Mouse (Mus musculus): ENCODE data around the gene Cdr2l. TPM values are rescaled to one million over a fixed set of nuclear protein-coding genes. Genes with fewer than 3 reads are reported as not detected.
A peak's percentile ranks its signal among the peaks of the same experiment; 100 is the strongest.

Gene Cdr2l
- total and polyA plus RNA-seq, 3 experiments, result 4.5 to 6.2 (median 4.5) TPM

DNA sequence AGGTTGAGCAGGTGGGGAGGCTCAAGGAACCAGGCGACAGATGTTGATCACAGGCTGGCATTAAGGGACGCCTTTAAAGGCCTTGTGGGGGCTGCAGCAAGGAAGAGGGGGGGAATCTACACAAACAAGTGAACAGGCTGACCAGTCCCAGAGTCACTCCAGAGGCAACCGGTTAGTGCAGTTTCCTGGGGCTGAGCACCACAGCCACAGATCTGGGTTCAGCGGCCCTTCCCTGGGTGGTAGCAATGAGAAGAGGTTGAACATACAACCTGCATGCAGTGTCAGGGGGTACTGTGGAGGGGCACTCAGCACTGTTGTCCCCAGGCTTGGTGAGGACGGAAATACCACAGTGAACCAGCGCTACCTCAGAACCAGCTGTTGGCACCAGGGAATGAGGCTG is 51.6 kb downstream of the Cdr2l start:
- intact Hi-C loops (cut with DNase I), result no loop called here
- no peak for TF ChIP-seq POLR2A (IDR thresholded peaks at IDR 0.05; ENCODE audit: insufficient read depth, low read depth, low read length)
- no peak for TF ChIP-seq CTCF (IDR thresholded peaks at IDR 0.05)
- TF ChIP-seq EP300 (IDR thresholded peaks at IDR 0.05; ENCODE audit: insufficient read depth, low read depth, low read length), result no peak
- no peak for DNase-seq

GRCm38 (mm10) chr11:115435596-115436337 is 54.1 kb downstream of the Cdr2l start:
- WGBS, result 15% methylated on average over 31 of the region's 31 CpGs
- H3K4me3 ChIP-seq, result peak overlapping the region; percentile 24; the same call in 1 of the 2 replicates

More for the DNA sequence above, 51.6 kb downstream of the Cdr2l start:
- no peak overlapping the region for H3K9ac ChIP-seq (ENCODE audit: low read depth, low read length)
- H3K27ac ChIP-seq, result no peak overlapping the region
- no peaks in the 10 kb centered on the region for H3K27me3 ChIP-seq (ENCODE audit: control insufficient read depth, insufficient read depth, low read length)
- no peak overlapping the region for H3K4me3 ChIP-seq
- no peaks in the 10 kb centered on the region for H3K79me2 ChIP-seq (replicated peaks; ENCODE audit: control insufficient read depth, insufficient read depth, low read length)
- no peaks in the 10 kb centered on the region for H3K36me3 ChIP-seq (ENCODE audit: control insufficient read depth, insufficient read depth, low read length)
- H3K4me1 ChIP-seq (ENCODE audit: control insufficient read depth, insufficient read depth, low read length), result peaks cover 2% of the 10 kb centered on the region
- WGBS, result 81% methylated on average over 6 of the region's 6 CpGs

DNA sequence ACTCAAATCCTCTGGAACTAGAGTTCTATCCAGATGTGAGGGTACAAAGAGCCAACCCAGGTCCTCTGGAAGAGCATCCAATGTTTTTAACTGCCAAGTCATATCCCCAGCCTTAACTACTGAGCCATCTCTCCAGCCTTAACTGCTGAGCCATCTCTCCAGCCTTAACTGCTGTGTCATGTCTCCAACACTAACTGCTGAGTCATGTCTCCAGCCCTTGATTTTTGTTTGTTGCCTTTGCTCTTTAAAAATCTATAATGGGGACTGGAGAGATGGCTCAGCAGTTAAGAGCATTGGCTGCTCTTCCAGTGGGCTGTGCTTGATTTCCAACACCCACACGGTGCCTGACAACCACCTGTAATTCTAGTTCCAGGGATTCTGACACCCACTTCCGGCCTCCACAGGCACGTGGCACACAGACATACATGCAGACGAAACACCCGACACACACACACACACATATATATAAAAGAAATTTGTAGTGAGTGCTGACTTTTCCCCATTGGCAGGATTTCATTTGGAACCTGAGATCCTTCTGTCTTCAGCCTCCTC is 55.9 kb downstream of the Cdr2l start:
- no peaks in the 10 kb centered on the region for H3K27me3 ChIP-seq (ENCODE audit: control insufficient read depth, insufficient read depth, low read length)
- no peaks in the 10 kb centered on the region for H3K36me3 ChIP-seq (ENCODE audit: control insufficient read depth, insufficient read depth, low read length)
- 62% methylated on average over 5 of the region's 5 CpGs for WGBS
- intact Hi-C loops (cut with DNase I), result no loop called here
- H3K4me3 ChIP-seq, result no peak overlapping the region
- no peak for DNase-seq
- H3K79me2 ChIP-seq (replicated peaks; ENCODE audit: control insufficient read depth, insufficient read depth, low read length), result no peaks in the 10 kb centered on the region
- H3K9ac ChIP-seq (ENCODE audit: low read depth, low read length), result no peak overlapping the region
- no peak overlapping the region for H3K27ac ChIP-seq
- no peak for TF ChIP-seq POLR2A (IDR thresholded peaks at IDR 0.05; ENCODE audit: insufficient read depth, low read depth, low read length)
- TF ChIP-seq EP300 (IDR thresholded peaks at IDR 0.05; ENCODE audit: insufficient read depth, low read depth, low read length), result no peak
- peaks cover 2% of the 10 kb centered on the region for H3K4me1 ChIP-seq (ENCODE audit: control insufficient read depth, insufficient read depth, low read length)

More at GRCm38 (mm10) chr11:115435596-115436337, 54.1 kb downstream of the Cdr2l start:
- H3K79me2 ChIP-seq (replicated peaks; ENCODE audit: control insufficient read depth, insufficient read depth, low read length), result no peaks in the 10 kb centered on the region
- TF ChIP-seq CTCF (IDR thresholded peaks at IDR 0.05) (no peak), EP300 (IDR thresholded peaks at IDR 0.05; ENCODE audit: insufficient read depth, low read depth, low read length) (0 out of 2 replicates have a peak, but pooled peaks have one; percentile 31)
- intact Hi-C loops (cut with DNase I), result no loop called here
- peaks cover 2% of the 10 kb centered on the region for H3K4me1 ChIP-seq (ENCODE audit: control insufficient read depth, insufficient read depth, low read length)
- H3K9ac ChIP-seq (ENCODE audit: low read depth, low read length), result 0 out of 2 replicates have a peak overlapping the region, but pooled peaks have one; percentile 4
- H3K27me3 ChIP-seq (ENCODE audit: control insufficient read depth, insufficient read depth, low read length), result no peaks in the 10 kb centered on the region
- H3K27ac ChIP-seq, result no peak overlapping the region; the same call in 1 of the 2 replicates
- H3K36me3 ChIP-seq (ENCODE audit: control insufficient read depth, insufficient read depth, low read length), result no peaks in the 10 kb centered on the region
- DNase-seq, result peak in 1 of 2 experiments; percentile 42

GRCm38 (mm10) chr11:115439326-115439725 is 57.6 kb downstream of the Cdr2l start:
- H3K27me3 ChIP-seq (ENCODE audit: control insufficient read depth, insufficient read depth, low read length), result no peaks in the 10 kb centered on the region
- H3K9ac ChIP-seq (ENCODE audit: low read depth, low read length), result no peak overlapping the region
- H3K4me3 ChIP-seq, result no peak overlapping the region
- no peak overlapping the region for H3K27ac ChIP-seq
- no peaks in the 10 kb centered on the region for H3K79me2 ChIP-seq (replicated peaks; ENCODE audit: control insufficient read depth, insufficient read depth, low read length)
- no peaks in the 10 kb centered on the region for H3K36me3 ChIP-seq (ENCODE audit: control insufficient read depth, insufficient read depth, low read length)
- TF ChIP-seq POLR2A (IDR thresholded peaks at IDR 0.05; ENCODE audit: insufficient read depth, low read depth, low read length) (no peak), CTCF (IDR thresholded peaks at IDR 0.05) (no peak), EP300 (IDR thresholded peaks at IDR 0.05; ENCODE audit: insufficient read depth, low read depth, low read length) (no peak)
- 65% methylated on average over 3 of the region's 3 CpGs for WGBS
- H3K4me1 ChIP-seq (ENCODE audit: control insufficient read depth, insufficient read depth, low read length), result peaks cover 2% of the 10 kb centered on the region
- intact Hi-C loops (cut with DNase I), result no loop called here
- no peak for DNase-seq

DNA sequence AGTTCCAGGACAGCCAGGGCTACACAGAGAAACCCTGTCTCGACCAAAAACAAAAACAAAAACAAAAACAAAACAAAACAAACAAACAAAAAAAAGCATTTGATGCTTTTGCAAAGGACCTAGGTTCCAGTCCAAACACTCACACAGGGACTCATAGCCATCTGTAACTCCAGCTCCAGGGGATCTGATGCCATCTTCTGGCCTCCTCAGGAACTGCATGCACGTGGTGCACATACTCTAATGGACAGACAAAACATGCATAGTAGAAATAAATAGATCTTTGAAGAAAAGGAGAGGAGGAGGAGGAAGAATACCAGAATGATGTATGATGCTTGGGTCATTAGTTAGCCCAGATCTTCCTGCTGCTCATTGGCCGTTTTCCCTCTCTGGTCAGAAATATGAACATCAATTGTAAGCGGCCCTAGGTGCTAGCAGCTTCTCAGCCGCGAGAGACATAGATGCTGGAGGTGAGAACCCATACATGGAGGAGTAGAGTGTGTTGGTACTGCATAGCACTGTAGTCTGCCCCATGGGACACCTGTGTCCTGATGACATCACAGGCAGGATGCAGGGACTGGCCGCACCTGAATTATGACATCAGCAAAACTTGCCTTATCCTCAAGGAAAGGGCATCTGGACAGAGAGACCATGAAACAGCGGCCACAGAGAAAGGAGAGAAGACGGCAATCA is 58.3 kb downstream of the Cdr2l start, which contains the start of gene Trim80:
Gene Trim80 (plus strand): TSS at position 640 of the 690 bp plus-strand sequence.
- Histone ChIP-seq H3K36me3 (ENCODE audit: control insufficient read depth, insufficient read depth, low read length) (no peaks in the 10 kb centered on the region), H3K4me1 (ENCODE audit: control insufficient read depth, insufficient read depth, low read length) (peaks cover 2% of the 10 kb centered on the region), H3K9ac (ENCODE audit: low read depth, low read length) (no peak within 1 kb of the TSS), H3K79me2 (replicated peaks; ENCODE audit: control insufficient read depth, insufficient read depth, low read length) (no peaks in the 10 kb centered on the region), H3K27me3 (ENCODE audit: control insufficient read depth, insufficient read depth, low read length) (no peaks in the 10 kb centered on the region), H3K27ac (no peak within 1 kb of the TSS), H3K4me3 (no peak within 1 kb of the TSS)
- DNase-seq, result no peak
- TF ChIP-seq EP300 (IDR thresholded peaks at IDR 0.05; ENCODE audit: insufficient read depth, low read depth, low read length) (no peak), CTCF (IDR thresholded peaks at IDR 0.05) (peak; percentile 20; the same call in 1 of the 2 replicates)
- 95% methylated on average over 9 of the region's 9 CpGs for WGBS
- intact Hi-C loops (cut with DNase I), result no loop called here

All from heart, adult 2 months (tissue).